Mouse (Mus musculus) ES-Bruce4 (cell line): ENCODE data around the gene Tcte1.

Experiments used
- CTCF ChIP-seq: IDR thresholded peaks from one replicate; pipeline ENCODE4 v1.8.1; 2011; ENCODE audit warnings: low read depth, low read length
- POLR2A ChIP-seq: IDR thresholded peaks from one replicate; pipeline ENCODE4 v1.8.1; 2011; ENCODE audit warnings: low read length; ENCODE audit not compliant: insufficient read depth

- TF ChIP-seq POLR2A (no peak), CTCF (no peak)
Measured at GRCm38 (mm10) chr17:45585725-45586448, 62.7 kb downstream of the Tcte1 start.
